Mouse (Mus musculus): ENCODE results near the gene Ucp1.

DNA sequence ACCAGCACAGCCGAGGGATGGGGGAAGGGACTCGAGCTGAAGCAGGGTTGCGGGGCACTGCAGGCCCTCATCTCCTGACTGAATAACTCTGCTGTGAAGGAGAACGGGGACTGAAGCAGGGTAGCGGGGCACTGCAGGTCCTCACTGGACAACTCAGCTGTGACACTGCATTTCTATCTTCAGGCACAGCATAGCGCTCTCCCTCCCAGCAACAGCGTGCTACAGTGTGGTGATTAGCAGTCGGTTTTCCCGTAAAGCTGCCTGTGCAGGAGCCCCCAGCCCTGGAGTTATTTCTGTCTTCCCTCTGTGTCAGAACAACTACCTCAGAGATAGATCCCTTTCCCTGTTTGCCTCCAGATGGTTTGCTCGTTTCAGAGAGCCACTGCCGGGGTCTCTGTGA is 15.7 kb upstream of the Ucp1 start:
- TF ChIP-seq CTCF (IDR thresholded peaks at IDR 0.05; ENCODE audit: low read depth, low read length) (no peak), GATA1 (IDR thresholded peaks at IDR 0.05; ENCODE audit: borderline replicate concordance, low read length) (no peak), POLR2AphosphoS5 (IDR thresholded peaks at IDR 0.05; ENCODE audit: insufficient replicate concordance, low read depth, low read length) (no peak), TAL1 (conservative IDR thresholded peaks at IDR 0.05; ENCODE audit: low read depth, low read length) (no peak), GATA2 (IDR thresholded peaks at IDR 0.05; ENCODE audit: borderline replicate concordance, low read depth, low read length) (no peak)

Data from G1E (cell line).